Mouse (Mus musculus) inflammation-experienced regulatory T-cells, adult 6 months (primary cell): Measurements from ENCODE around the gene Dennd6a. TPM values are rescaled to one million over a fixed set of nuclear protein-coding genes. Genes with fewer than 3 reads are reported as not detected.

Experiments used
- ATAC-seq: one replicate; pipeline ENCODE4 v1.8.0; 2017
- polyA plus RNA-seq, 3 experiments: library from polyadenylated mRNA; unstranded; fragments of 100-300 nt; shearing (Covaris generic); gene quantifications; one replicate each; pipeline ENCODE4 v1.2.1; 2017

The Dennd6a gene
- polyA plus RNA-seq, 3 experiments from 2014 or later = 3.3 to 7.0 (median 3.4) TPM

DNA sequence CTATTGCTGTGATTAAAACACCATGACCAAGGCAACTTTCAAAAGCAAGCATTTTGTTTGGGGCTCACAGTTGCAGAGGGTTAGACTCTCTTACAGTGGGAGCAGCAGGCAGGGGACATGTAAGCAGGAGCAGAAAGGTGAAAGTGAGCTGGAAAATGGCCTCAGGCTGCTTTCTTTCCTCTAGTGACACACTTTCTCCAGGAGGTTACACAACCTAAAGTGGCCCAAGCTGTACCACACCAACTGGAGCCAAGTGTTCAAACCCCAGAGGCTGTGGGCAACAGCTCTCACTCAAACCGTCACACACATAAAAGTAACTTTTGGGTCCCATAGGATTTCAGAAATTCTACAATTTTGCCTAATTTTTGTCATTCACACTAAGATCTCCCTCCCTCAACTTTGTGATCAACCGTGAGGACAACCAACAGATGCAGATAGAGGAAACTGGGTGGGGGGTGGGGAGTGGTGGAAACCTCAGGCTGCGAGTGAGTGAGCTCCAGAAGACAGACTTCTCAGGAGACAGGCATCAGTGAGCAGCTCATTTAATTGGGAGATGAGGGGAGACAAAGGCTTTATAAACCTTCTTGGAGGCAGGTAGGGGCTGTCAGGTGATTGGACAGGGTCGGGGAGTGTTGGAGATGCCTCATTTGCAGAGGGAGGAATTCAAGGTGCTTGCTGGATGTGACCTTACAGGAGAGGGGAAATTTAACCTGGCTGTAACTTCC lies 1.5 kb upstream of the Dennd6a start:
- no peak for ATAC-seq

GRCm38 (mm10) chr14:26576255-26576780 lies 2.7 kb downstream of the Dennd6a start:
- ATAC-seq = no peak

- no peak for ATAC-seq
Observed at GRCm38 (mm10) chr14:26578791-26579191, 5.1 kb downstream of the Dennd6a start.

DNA sequence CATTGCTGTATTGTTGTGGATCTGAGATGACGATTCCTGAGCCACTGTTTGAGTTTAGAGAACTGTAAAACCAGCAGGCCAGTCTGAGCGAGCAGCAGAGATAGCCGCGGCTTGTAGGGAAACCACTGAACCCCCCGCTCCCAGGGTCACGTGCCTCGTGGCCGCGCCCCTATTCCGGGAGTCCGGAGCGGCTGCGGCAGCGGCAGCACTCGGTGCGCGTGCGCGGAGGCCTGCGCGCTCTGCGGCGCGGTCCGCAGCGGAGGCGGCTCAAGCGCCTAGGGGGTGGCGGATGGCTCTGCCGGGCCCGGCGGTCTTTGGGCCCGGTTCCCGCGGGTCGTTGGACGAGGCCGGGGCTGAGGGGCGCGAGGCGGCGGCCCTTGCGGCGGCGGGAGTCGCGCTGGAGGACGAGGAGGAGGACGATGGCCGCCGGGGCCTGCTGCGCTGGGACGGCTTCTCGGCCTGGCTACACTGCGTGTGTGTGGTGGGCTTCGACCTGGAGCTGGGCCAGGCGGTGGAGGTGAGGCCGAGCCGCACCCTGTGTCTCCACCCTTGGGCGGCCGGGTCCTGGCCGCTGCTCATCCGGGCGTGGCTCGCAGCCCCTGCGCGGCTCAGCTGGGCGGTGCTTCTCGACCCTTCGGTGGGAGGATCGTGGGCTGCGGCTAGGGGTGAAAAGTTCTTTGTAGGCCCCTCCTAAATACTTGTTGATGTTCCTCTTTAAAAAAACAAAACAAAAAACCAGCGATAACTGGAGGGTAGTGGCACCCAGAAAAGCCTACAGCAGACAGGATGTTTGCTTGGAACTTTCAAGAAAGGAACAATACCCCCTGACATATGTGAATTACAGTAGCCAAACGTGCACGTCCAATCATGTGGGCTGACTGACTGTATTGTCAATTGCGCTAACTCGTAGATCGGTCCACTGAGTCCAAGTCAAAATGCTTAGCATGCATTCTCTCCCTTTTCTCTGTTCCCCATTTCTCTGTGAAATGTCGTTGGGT lies 6.0 kb downstream of the Dennd6a start:
- ATAC-seq = peak; percentile 70

DNA sequence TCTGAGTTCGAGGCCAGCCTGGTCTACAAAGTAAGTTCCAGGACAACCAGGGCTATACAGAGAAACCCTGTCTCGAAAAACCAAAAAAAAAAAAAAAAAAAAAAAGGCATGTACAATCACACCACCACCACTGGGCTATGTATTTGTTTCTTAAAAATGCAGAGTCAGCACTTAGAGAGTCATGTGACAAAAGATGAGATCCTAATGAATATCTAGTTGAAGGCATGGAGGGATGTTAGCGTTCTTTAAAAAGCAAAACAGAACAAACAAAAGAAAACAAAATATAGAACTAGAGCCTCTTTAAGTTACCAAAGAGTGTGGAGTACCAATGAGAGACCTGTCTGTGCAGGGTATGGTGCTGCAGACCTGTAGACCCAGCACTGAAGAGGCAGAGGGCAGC lies 10.0 kb downstream of the Dennd6a start:
- ATAC-seq = no peak

- no peak for ATAC-seq
Observed at GRCm38 (mm10) chr14:26587116-26587515, 13.5 kb downstream of the Dennd6a start.

DNA sequence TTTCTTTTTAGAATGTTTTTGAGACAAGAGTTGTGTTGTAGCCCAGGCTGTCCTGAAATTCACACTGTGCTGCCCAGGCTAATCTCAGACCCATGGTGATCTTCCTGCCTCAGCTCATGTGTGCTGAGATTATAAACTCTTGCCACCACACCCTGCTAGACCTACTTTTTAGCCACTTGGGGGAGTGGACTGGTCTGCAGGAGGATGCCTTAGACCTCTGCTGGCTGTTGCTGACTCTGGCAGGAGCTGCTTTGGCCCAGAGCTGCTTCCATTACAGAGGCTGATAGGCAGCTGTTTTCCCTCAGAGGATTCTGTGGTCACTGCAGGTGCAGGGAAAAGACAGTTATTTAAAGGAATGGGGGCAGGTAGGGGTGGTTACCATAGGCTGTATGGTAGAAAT lies 17.7 kb downstream of the Dennd6a start:
- ATAC-seq = no peak

DNA sequence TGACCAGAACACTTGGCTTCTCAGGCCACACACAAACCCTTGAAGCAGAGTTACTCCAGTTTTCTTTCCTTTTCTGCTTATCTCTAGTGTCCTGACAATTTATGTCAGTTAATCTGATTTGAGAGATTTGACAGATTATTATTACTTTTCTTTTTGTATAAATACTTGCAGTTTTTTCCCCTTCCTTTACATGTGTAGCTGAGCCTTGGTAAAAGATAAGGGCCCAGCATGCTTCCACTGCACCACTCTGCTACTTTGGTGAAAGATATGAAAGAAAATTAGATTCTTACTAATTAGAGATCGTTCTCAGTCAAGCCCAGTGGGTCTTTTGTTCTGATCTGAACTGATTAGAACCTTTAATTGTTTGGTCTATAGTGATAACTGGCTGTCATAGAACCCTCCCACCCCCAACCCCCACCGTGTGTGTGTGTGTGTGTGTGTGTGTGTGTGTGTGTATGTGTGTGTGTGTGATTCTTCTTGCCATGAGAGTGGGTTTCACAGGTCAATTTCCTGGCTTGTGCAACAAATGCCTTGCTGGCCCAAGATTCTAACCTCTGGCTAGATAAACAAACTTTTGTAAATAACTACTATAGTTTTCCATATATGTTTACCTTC lies 19.7 kb downstream of the Dennd6a start:
- ATAC-seq = no peak

GRCm38 (mm10) chr14:26595167-26595566 lies 21.5 kb downstream of the Dennd6a start:
- ATAC-seq = no peak

DNA sequence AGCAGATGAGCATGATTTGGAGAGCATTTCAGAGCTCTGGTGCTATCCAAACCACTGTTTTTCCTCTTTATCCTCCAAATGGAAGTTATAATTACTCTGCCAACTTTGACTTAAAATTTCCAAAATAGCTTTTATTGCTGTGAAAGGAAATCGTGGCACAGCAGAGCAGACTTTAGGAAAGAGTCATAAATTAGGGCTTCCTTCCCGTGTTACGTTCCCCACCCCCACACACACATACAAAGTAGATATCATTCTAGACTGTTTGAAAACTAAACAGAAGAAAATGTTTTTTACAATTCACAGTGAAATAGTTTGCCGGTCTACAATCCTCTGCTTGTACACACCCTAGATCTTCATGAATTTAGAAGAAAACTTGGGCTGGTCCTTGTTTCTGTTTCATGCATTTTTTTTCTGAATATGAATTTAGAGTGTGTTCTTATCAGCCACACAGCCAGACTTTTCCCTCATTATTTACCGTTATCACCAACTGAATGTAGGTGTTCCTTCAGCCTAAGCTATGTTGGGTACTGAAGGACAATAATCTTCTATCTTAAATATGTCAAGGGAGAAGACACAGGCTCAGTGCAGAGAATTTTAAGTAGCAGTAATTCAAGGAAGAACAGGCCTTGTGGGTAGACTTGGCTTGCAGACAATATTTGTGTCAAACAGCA lies 22.2 kb downstream of the Dennd6a start:
- no peak for ATAC-seq

DNA sequence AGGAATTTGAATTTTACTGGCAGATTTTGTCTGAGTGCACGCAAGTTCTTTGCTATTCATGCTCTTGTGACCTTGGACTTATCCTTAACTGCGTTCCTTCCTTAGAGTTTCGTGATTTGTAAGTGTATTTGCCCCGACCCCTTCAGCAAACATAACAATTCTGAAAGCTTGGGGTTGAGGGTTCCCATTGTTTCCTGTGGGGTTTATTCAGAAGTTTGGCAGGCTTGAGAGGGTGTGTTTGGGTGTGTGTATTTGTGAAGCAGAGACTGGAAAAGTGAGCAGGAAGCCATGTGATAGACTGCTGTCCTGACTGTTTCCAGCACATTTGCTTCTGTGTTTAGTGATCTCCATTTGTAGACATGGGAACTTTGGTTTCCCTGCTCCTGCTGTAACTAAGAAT lies 31.7 kb downstream of the Dennd6a start:
- ATAC-seq = no peak

DNA sequence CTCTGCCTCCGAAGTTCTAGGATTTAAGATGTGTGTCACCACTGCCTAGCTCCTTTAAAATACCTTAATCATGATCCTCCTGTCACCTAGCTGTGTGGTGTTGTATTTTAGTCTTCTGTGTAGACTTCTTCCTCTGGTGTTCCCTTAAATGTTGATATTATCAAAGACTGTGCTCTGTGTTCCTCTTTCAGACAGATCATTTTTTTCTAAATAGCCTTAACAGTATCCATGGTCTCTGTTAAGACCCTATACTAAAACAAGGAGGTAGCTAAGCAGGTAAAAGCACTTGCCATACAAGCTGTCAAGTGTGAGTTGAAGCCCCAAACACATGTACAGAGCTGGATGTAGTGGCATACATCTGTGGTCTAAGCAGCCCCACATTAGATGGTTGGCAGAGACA lies 36.0 kb downstream of the Dennd6a start:
- no peak for ATAC-seq

- ATAC-seq = no peak
Observed at GRCm38 (mm10) chr14:26610689-26611088, 37.0 kb downstream of the Dennd6a start.

GRCm38 (mm10) chr14:26625301-26625700 lies 51.6 kb downstream of the Dennd6a start:
- ATAC-seq = no peak

DNA sequence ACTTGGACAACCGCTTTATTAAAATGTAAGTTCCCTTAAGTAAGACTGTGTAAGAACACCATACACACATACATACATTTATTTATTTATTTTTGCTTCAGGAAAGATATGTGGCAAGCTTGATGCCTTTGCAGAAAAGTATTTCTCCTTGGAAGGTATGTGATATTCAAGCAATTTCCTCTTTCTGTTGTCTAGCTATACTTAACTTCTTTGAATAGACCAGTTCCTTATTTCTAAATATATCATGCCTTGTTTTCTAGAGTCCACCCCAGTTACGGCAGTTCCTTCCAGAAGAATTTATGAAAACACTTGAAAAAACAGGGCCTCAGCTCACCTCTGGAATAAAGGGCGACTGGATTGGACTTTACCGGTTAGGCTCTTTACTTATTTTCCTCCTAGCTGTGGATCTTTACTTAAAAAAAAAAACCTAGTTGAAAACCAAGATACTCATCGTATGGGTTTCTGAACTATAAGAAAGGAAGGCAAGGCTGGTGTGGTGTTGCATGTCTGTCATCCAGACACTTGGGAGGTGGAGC lies 53.0 kb downstream of the Dennd6a start:
- ATAC-seq = no peak

- no peak for ATAC-seq
Observed at GRCm38 (mm10) chr14:26637025-26637850, 63.6 kb downstream of the Dennd6a start.

- ATAC-seq = peak; percentile 92
Observed at GRCm38 (mm10) chr14:26637851-26638707, 64.4 kb downstream of the Dennd6a start, which contains the start of gene Arf4. Arf4 (plus strand) TSS chr14:26638074.

- peak; percentile 15 for ATAC-seq
Observed at GRCm38 (mm10) chr14:26638708-26639084, 65.0 kb downstream of the Dennd6a start.

DNA sequence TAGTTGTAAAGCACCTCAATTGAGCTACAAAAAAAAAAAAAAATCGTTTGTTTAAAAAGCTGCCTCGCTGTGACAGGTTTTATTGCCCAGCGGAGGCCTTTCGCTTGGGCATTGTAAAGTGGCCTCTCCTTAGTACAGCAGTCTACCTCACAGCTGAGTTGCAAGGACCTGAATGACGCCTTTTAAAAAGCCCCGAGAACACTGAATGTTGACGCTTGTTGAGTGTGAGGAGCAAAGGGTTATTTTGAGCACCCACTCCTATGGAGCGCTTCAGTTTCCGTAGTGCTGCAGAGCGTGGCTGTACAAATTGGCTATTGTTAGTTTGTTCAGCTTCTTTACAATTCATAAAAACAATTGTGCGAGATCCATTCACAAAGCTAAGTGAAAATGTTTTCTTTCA lies 65.6 kb downstream of the Dennd6a start:
- no peak for ATAC-seq

- ATAC-seq = no peak
Observed at GRCm38 (mm10) chr14:26639961-26640360, 66.3 kb downstream of the Dennd6a start.
